Mouse (Mus musculus) G1E (cell line): Measurements from ENCODE around the gene Mok.

ENCODE experiments used
- CTCF ChIP-seq: IDR thresholded peaks from 2 replicates; pipeline ENCODE4 v1.5.1; 2012; ENCODE audit warnings: low read depth, low read length, inconsistent platforms, mixed read lengths
- GATA1 ChIP-seq: IDR thresholded peaks from 2 replicates; pipeline ENCODE4 v1.6.1; 2012; ENCODE audit warnings: borderline replicate concordance, low read length, inconsistent platforms, mixed read lengths
- POLR2AphosphoS5 ChIP-seq: IDR thresholded peaks from 2 replicates; pipeline ENCODE4 v1.6.1; 2012; ENCODE audit warnings: low read depth, low read length, inconsistent platforms; ENCODE audit not compliant: insufficient replicate concordance
- TAL1 ChIP-seq: conservative IDR thresholded peaks from 2 replicates; pipeline ENCODE4 v1.6.1; 2012; ENCODE audit warnings: low read depth, low read length, inconsistent platforms, mixed read lengths

DNA sequence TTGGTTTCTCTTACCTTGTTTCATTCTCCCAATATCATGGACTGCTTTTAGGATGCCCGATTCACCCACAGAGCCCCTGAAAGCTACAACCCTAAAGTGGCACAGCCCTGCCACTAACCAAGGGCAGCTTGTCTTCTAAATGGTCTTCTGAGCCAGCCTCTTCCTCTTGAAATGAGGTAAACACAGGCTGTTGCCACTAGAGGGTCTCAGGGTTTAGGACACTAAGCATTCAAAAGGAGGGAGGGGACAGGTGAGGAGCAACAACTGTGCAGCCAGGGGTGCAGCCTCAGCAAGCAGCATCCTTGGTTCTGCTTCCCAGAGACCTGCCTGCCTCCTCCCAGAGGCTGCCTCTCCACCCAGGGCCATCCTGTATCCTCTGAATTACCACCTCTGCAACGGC lies 19.0 kb downstream of the Mok start:
- TF ChIP-seq CTCF (no peak), GATA1 (no peak), POLR2AphosphoS5 (no peak), TAL1 (no peak)
